Mouse (Mus musculus): ENCODE measurements around the gene Zfp955b.
"Not testable (repeated sequence)": the region's sequence is repeated elsewhere in the genome, so short reads cannot be mapped to it uniquely, and the experiment has no call there.

DNA sequence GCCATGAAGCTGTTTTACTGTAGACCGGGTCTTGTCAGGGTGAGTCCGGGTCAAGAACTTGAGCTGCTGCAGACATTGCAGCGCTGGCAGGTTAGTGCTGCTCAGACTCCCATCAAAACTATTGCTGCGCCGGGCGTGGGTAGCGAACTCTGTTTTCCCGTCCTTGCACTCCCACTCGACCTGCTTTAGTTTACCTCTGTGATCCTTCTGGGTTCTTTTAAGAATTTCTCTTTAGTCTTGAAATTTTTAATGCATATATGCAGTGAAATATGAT is 469 bp downstream of the Zfp955b start:
- TF ChIP-seq CTCF, EP300 (IDR thresholded peaks at IDR 0.05; ENCODE audit: low read depth): not testable (repeated sequence)
